Mouse (Mus musculus): ENCODE results near the gene Mrpl54. TPM values are rescaled to one million over a fixed set of nuclear protein-coding genes. Genes with fewer than 3 reads are reported as not detected.
"Not testable (repeated sequence)": the region's sequence is repeated elsewhere in the genome, so short reads cannot be mapped to it uniquely, and the experiment has no call there.

Mrpl54 gene
- polyA plus RNA-seq, 2 experiments, result 124 to 202 TPM

DNA sequence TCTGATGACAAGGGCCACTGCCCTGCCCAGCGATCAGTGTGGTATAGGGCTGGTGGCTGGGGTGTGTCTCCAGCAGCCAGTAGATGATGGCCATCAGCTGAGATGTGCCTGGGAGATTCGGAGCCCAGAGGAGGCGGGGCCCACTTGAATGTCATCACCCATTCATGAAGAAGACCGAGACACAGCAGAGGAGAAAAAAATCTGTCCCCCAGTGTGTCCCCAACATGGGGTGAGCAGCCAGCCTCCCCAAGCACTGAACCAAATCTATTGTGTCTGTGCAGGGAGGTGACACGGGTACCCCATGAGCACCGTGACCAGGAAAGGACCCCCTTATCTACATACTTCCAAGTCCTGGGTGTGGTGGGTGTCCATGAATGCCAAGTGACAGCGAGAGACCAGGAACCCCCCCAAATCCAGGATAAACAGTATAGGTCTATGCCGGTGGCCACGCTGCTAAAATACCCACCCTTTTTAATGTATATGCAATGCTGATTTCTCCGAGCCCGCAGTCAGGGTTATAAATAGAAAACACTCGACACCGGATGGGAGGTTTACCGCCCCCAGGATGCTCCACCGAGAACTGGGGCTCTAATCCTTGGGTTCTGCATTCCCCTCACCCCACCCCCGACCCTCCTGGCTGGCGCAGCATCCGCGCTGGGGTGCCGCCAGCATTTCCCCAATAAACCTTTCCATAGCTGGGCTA, 36.8 kb downstream of the Mrpl54 start:
- Histone ChIP-seq H3K9ac (ENCODE audit: low read depth, low read length, severe bottlenecking) (0 out of 2 replicates have a peak overlapping the region, but pooled peaks have one; percentile 12), H3K4me2 (replicated peaks; ENCODE audit: low read depth, low read length, severe bottlenecking) (peak overlapping the region; percentile 32), H3K4me1 (ENCODE audit: control insufficient read depth, insufficient read depth, low read length) (peaks cover 12% of the 10 kb centered on the region), H3K36me3 (ENCODE audit: control insufficient read depth, insufficient read depth, low read length) (no peaks in the 10 kb centered on the region), H3K9me3 (ENCODE audit: control insufficient read depth, low read length) (no peaks in the 10 kb centered on the region), H3K27ac (replicated peaks; ENCODE audit: low read depth, low read length) (no peak overlapping the region), H3K27me3 (ENCODE audit: control insufficient read depth, insufficient read depth, low read length) (peaks cover 35% of the 10 kb centered on the region), H3K4me3 (replicated peaks; ENCODE audit: low read length) (no peak overlapping the region)
- 12% methylated on average over 20 of the region's 20 CpGs for WGBS
- DNase-seq (ENCODE audit: low spot score) (no peak), ATAC-seq (ENCODE audit: low FRiP score, low read depth) (no peak)
- no peak for TF ChIP-seq POLR2A (IDR thresholded peaks at IDR 0.05; ENCODE audit: borderline replicate concordance, extremely low read depth, insufficient read depth, insufficient read length)

DNA sequence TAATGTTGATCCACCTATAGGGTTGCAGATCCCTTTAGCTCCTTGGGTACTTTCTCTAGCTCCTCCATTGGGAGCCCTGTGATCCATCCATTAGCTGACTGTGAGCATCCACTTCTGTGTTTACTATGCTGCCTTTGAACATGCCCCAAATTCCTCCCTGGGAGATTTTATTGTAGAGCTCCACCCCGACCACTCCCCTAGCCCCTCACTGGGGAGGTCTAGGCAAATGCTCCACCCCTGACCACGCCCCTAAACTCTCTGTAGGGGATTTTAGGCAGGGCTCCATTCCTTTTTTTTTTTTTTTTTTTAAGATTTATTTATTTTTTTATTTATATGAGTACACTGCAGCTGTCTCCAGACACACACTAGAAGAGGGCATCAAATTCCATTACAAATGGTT, 43.0 kb downstream of the Mrpl54 start:
- not testable (repeated sequence) for H3K4me3 ChIP-seq (replicated peaks; ENCODE audit: low read length); H3K4me1 ChIP-seq (ENCODE audit: control insufficient read depth, insufficient read depth, low read length); DNase-seq (ENCODE audit: low spot score); H3K27me3 ChIP-seq (ENCODE audit: control insufficient read depth, insufficient read depth, low read length); H3K4me2 ChIP-seq (replicated peaks; ENCODE audit: low read depth, low read length, severe bottlenecking); H3K36me3 ChIP-seq (ENCODE audit: control insufficient read depth, insufficient read depth, low read length); H3K9ac ChIP-seq (ENCODE audit: low read depth, low read length, severe bottlenecking); H3K9me3 ChIP-seq (ENCODE audit: control insufficient read depth, low read length); H3K27ac ChIP-seq (replicated peaks; ENCODE audit: low read depth, low read length); ATAC-seq (ENCODE audit: low FRiP score, low read depth)
- 45% methylated on average over 2 of the region's 2 CpGs for WGBS

- H3K36me3 ChIP-seq (ENCODE audit: control insufficient read depth, insufficient read depth, low read length), result no peaks in the 10 kb centered on the region
- no peak for TF ChIP-seq POLR2A (IDR thresholded peaks at IDR 0.05; ENCODE audit: borderline replicate concordance, extremely low read depth, insufficient read depth, insufficient read length)
- H3K9ac ChIP-seq (ENCODE audit: low read depth, low read length, severe bottlenecking), result no peak overlapping the region
- no peak overlapping the region for H3K4me3 ChIP-seq (replicated peaks; ENCODE audit: low read length)
- H3K27me3 ChIP-seq (ENCODE audit: control insufficient read depth, insufficient read depth, low read length), result no peaks in the 10 kb centered on the region
- H3K27ac ChIP-seq (replicated peaks; ENCODE audit: low read depth, low read length), result no peak overlapping the region
- no peaks in the 10 kb centered on the region for H3K4me1 ChIP-seq (ENCODE audit: control insufficient read depth, insufficient read depth, low read length)
- no peak for ATAC-seq (ENCODE audit: low FRiP score, low read depth)
- no peaks in the 10 kb centered on the region for H3K9me3 ChIP-seq (ENCODE audit: control insufficient read depth, low read length)
- WGBS, result 81% methylated on average over 5 of the region's 5 CpGs
- DNase-seq (ENCODE audit: low spot score), result no peak
- H3K4me2 ChIP-seq (replicated peaks; ENCODE audit: low read depth, low read length, severe bottlenecking), result no peak overlapping the region
Measured at GRCm38 (mm10) chr10:81221402-81222015, 45.2 kb downstream of the Mrpl54 start.

DNA sequence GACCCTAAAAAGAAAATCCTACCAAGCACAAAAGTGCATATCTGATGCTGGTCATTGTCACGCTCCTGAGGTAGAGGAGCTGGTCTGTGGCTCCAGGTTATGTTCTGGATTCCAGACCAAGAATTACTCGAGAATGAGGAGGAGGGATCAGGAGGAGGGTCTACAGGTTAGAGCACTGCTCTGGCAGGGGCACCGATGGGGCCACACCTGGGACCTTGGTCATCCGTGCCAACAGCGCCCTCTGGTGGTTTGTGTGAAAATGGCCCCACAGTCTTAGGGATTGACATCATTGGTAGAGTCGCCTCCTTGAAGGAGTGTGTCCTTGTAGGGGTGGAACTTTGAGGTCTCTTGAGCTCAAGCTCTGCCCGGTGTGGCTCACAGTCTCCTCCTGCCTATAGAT, 48.8 kb downstream of the Mrpl54 start:
- no peaks in the 10 kb centered on the region for H3K9me3 ChIP-seq (ENCODE audit: control insufficient read depth, low read length)
- no peaks in the 10 kb centered on the region for H3K27me3 ChIP-seq (ENCODE audit: control insufficient read depth, insufficient read depth, low read length)
- H3K9ac ChIP-seq (ENCODE audit: low read depth, low read length, severe bottlenecking), result no peak overlapping the region
- no peak overlapping the region for H3K4me3 ChIP-seq (replicated peaks; ENCODE audit: low read length)
- H3K4me2 ChIP-seq (replicated peaks; ENCODE audit: low read depth, low read length, severe bottlenecking), result no peak overlapping the region
- H3K27ac ChIP-seq (replicated peaks; ENCODE audit: low read depth, low read length), result no peak overlapping the region
- WGBS, result 26% methylated on average over 7 of the region's 7 CpGs
- no peaks in the 10 kb centered on the region for H3K36me3 ChIP-seq (ENCODE audit: control insufficient read depth, insufficient read depth, low read length)
- no peaks in the 10 kb centered on the region for H3K4me1 ChIP-seq (ENCODE audit: control insufficient read depth, insufficient read depth, low read length)
- TF ChIP-seq POLR2A (IDR thresholded peaks at IDR 0.05; ENCODE audit: borderline replicate concordance, extremely low read depth, insufficient read depth, insufficient read length), result no peak
- DNase-seq (ENCODE audit: low spot score) (peak; percentile 30), ATAC-seq (ENCODE audit: low FRiP score, low read depth) (no peak)

- not testable (repeated sequence) for H3K36me3 ChIP-seq (ENCODE audit: control insufficient read depth, insufficient read depth, low read length); H3K27me3 ChIP-seq (ENCODE audit: control insufficient read depth, insufficient read depth, low read length); H3K4me2 ChIP-seq (replicated peaks; ENCODE audit: low read depth, low read length, severe bottlenecking); H3K9me3 ChIP-seq (ENCODE audit: control insufficient read depth, low read length); H3K27ac ChIP-seq (replicated peaks; ENCODE audit: low read depth, low read length); H3K9ac ChIP-seq (ENCODE audit: low read depth, low read length, severe bottlenecking); DNase-seq (ENCODE audit: low spot score); ATAC-seq (ENCODE audit: low FRiP score, low read depth); H3K4me3 ChIP-seq (replicated peaks; ENCODE audit: low read length); H3K4me1 ChIP-seq (ENCODE audit: control insufficient read depth, insufficient read depth, low read length)
- 40% methylated on average over 1 of the region's 1 CpGs for whole genome bisulfite sequencing
Measured at GRCm38 (mm10) chr10:81217267-81217666, 49.5 kb downstream of the Mrpl54 start.

Measured in limb, embryonic 14.5 days (tissue).